Mouse (Mus musculus): ENCODE results near the gene Lrrc8b. TPM values are rescaled to one million over a fixed set of nuclear protein-coding genes. Genes with fewer than 3 reads are reported as not detected.

The Lrrc8b gene
- polyA plus RNA-seq (2012; rRNA removed) = 21.3 and 26.7 TPM in 2 replicates

DNA sequence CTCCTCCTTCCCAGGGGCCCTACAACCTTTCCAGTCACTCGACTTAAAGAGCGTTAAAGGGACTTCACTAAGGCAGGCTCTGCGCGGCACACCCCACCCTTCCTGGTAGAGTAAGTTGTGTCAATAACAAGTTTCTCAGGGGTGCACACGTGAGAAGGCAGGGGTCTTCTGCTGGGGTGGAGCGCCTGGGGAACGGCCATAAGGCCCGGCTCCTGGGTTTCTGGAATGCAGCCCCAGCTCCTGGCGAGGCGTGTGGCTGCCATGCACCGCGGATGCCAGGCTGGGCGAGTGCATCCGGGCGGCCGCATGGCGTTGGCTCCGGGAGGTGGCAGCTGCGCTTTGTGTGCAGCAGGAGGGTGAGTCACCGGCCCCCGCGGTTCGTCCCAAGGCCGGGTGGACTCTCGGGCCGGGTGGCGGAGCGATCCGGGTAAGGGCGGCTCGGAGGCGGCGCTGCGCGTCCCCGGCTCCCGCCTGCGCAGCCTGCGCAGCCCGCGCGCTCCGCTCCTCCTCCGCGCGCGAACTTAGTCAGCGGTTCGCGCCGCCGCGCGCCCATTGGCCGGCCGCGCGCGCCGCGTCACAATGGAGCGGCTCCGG is at the start of gene Lrrc8b:
Gene Lrrc8b, plus strand, starts transcription at position 578 of the 594 bp plus-strand sequence.
- under 1% methylated on average over 63 of the region's 63 CpGs for WGBS
- Histone ChIP-seq H3K4me1 (ENCODE audit: control insufficient read depth, insufficient read depth, low read length) (peaks cover 2% of the 10 kb centered on the region), H3K4me3 (replicated peaks; ENCODE audit: extremely low read depth, low read depth, low read length) (peak within 1 kb of the TSS; percentile 71)
- TF ChIP-seq CTCF (IDR thresholded peaks at IDR 0.05; ENCODE audit: insufficient read depth, low read length) (no peak), POLR2A (IDR thresholded peaks at IDR 0.05; ENCODE audit: borderline replicate concordance, extremely low read depth, low read depth, low read length) (peak; percentile 37; the same call in 1 of the 2 replicates)
- DNase-seq = peak; percentile 81

DNA sequence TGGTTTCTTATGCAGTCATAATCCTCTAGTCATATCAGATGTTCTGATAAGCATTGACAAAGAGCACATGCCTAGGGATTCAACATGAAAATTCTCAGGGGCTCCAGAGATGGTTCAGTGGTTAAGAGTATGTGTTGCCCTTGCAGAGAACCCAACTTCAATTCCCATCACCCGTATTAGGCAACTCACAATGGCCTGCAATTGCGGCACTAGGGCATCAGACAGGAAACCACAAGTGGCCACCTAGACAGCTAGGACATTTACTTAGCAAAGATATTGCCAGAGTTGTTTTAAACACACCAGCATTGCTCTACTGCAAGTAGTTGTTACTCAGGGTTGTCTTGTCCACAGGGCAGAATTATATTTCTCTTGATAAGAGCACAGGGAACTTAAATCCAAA is 34.1 kb upstream of the Lrrc8b start:
- no peak for TF ChIP-seq POLR2A (IDR thresholded peaks at IDR 0.05; ENCODE audit: borderline replicate concordance, extremely low read depth, low read depth, low read length)
- TF ChIP-seq CTCF (IDR thresholded peaks at IDR 0.05; ENCODE audit: insufficient read depth, low read length) = no peak
- WGBS = 68% methylated on average over 2 of the region's 2 CpGs

DNA sequence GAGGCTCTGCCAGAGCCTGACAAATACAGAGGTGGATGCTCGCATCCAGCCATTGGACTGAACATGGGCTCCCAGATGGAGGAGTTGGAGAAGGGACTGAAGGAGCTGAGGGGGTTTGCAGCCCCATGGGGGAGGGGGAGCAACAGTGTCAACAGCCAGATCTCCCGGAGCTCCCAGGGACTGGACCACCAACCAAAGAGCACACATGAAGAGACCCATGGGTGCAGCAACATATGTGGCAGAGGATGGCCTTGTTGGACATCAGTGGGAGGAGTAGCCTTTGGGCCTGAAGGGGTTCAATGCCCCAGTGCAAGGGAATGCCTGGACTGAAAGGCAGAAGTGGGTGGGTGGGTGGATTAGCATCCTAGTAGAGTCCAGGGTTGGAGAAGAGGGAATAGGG is 25.2 kb upstream of the Lrrc8b start:
- DNase-seq = no peak
- 87% methylated on average over 2 of the region's 2 CpGs for WGBS
- Histone ChIP-seq H3K4me1 (ENCODE audit: control insufficient read depth, insufficient read depth, low read length) (no peaks in the 10 kb centered on the region), H3K4me3 (replicated peaks; ENCODE audit: extremely low read depth, low read depth, low read length) (no peak overlapping the region)
- TF ChIP-seq POLR2A (IDR thresholded peaks at IDR 0.05; ENCODE audit: borderline replicate concordance, extremely low read depth, low read depth, low read length) (no peak), CTCF (IDR thresholded peaks at IDR 0.05; ENCODE audit: insufficient read depth, low read length) (no peak)

More for the DNA sequence above, 34.1 kb upstream of the Lrrc8b start:
- DNase-seq = no peak
- H3K4me1 ChIP-seq (ENCODE audit: control insufficient read depth, insufficient read depth, low read length) = no peaks in the 10 kb centered on the region
- no peak overlapping the region for H3K4me3 ChIP-seq (replicated peaks; ENCODE audit: extremely low read depth, low read depth, low read length)

DNA sequence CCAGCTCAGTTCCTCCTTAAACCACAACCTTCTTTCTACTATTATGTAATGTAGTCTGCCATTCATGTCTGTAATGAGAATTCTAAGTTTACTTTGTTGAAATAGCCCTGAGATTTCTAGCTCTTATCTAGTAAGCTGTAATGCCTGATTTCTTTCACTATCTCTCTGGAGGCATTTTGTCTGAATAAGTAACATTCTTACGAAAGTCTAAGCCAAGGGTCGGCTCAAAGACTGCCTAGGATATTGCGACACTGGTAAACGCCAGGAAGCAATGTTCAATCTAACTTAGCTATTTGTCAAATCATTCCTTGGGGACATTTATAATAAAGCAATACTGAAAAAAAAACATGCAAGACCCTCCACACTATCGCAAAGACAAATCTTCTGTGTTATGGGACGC is 21.8 kb upstream of the Lrrc8b start:
- 76% methylated on average over 6 of the region's 6 CpGs for WGBS
- TF ChIP-seq CTCF (IDR thresholded peaks at IDR 0.05; ENCODE audit: insufficient read depth, low read length) (no peak), POLR2A (IDR thresholded peaks at IDR 0.05; ENCODE audit: borderline replicate concordance, extremely low read depth, low read depth, low read length) (no peak)

DNA sequence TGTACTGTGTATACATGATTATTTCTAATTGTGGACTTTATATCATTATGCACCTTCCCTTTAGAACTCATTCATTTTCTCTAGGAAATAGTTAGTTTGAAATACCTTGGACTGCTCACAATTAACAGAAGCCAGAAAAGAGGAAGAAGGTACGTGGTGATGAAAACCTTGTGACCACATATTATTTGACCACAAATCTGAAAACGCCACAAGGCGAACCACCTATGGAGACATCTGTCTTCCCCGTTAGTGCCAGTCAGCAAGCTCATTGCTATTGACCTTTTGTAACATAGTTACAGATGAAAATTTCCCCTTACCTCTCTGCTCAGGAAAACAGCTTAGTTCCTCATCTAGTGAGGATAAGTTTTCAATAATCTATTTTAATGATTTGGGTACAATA is 20.4 kb upstream of the Lrrc8b start:
- TF ChIP-seq POLR2A (IDR thresholded peaks at IDR 0.05; ENCODE audit: borderline replicate concordance, extremely low read depth, low read depth, low read length) = no peak
- TF ChIP-seq CTCF (IDR thresholded peaks at IDR 0.05; ENCODE audit: insufficient read depth, low read length) = no peak
- DNase-seq = no peak

More for the DNA sequence above, 21.8 kb upstream of the Lrrc8b start:
- no peak overlapping the region for H3K4me3 ChIP-seq (replicated peaks; ENCODE audit: extremely low read depth, low read depth, low read length)
- DNase-seq = no peak
- no peaks in the 10 kb centered on the region for H3K4me1 ChIP-seq (ENCODE audit: control insufficient read depth, insufficient read depth, low read length)

DNA sequence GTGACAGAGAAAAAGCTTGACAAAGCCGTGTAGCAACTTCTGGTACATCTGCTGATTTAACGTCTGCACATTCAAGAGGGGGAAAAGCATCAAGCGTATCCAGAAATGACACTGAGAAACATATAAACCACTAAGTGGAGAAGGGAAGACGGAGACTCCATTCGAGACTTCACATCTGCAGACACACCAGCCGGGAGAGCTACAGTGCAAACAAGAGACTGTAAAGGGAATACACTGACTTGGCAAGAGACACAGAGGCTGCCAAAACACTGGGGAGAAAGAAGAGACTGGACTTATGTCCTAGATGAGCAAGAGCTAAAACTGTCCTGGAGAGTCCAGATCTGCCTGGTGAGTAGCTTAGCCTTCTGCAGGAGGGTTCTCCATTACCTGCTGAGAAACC is 16.6 kb upstream of the Lrrc8b start:
- TF ChIP-seq POLR2A (IDR thresholded peaks at IDR 0.05; ENCODE audit: borderline replicate concordance, extremely low read depth, low read depth, low read length) = no peak
- DNase-seq = no peak
- Histone ChIP-seq H3K4me3 (replicated peaks; ENCODE audit: extremely low read depth, low read depth, low read length) (no peak overlapping the region), H3K4me1 (ENCODE audit: control insufficient read depth, insufficient read depth, low read length) (0 out of 2 replicates have a peak, but pooled peaks cover 2% of the 10 kb centered on the region)
- 77% methylated on average over 6 of the region's 6 CpGs for WGBS

More for the DNA sequence above, 20.4 kb upstream of the Lrrc8b start:
- Histone ChIP-seq H3K4me1 (ENCODE audit: control insufficient read depth, insufficient read depth, low read length) (no peaks in the 10 kb centered on the region), H3K4me3 (replicated peaks; ENCODE audit: extremely low read depth, low read depth, low read length) (no peak overlapping the region)
- WGBS = 83% methylated on average over 4 of the region's 4 CpGs

DNA sequence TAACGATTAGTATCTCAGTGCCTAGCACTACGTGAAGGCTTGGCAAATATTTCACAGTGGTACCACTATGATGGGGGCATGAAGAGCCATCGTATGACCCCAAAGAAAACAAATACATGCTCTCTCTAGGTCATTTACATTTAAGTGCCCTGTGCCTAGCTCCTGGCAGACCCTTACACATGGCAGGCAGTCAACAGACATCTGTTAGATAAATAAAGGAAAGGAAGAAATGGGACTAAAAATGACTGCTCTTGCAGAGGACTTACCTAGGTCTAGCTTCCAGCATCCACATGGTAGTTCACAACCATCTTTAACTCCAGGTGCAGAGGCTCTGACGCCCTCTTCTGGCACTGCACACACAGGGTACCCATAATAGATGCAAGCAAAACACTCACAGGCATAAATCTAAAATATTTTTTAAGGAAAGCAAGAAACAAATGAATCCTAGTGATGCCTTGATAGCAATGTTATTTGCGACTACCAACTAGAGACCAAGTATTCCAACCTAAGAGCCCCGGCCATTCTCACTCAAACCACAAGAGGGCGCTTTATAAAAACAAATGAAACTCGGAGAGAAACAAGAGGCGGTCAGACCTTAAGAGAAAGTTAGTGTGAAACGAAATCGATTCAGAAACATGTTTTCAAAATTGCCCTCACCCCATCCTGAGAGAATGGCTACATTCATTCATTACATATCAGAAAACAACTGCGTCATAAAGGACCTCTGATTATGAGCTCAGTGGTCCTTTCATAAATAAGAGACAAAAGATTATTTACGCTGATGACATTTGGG is 15.7 kb upstream of the Lrrc8b start:
- DNase-seq = peak; percentile 54
- Histone ChIP-seq H3K4me1 (ENCODE audit: control insufficient read depth, insufficient read depth, low read length) (0 out of 2 replicates have a peak, but pooled peaks cover 2% of the 10 kb centered on the region), H3K4me3 (replicated peaks; ENCODE audit: extremely low read depth, low read depth, low read length) (peak overlapping the region; percentile 59)
- 27% methylated on average over 13 of the region's 13 CpGs for WGBS
- no peak for TF ChIP-seq POLR2A (IDR thresholded peaks at IDR 0.05; ENCODE audit: borderline replicate concordance, extremely low read depth, low read depth, low read length)
- TF ChIP-seq CTCF (IDR thresholded peaks at IDR 0.05; ENCODE audit: insufficient read depth, low read length) = no peak

DNA sequence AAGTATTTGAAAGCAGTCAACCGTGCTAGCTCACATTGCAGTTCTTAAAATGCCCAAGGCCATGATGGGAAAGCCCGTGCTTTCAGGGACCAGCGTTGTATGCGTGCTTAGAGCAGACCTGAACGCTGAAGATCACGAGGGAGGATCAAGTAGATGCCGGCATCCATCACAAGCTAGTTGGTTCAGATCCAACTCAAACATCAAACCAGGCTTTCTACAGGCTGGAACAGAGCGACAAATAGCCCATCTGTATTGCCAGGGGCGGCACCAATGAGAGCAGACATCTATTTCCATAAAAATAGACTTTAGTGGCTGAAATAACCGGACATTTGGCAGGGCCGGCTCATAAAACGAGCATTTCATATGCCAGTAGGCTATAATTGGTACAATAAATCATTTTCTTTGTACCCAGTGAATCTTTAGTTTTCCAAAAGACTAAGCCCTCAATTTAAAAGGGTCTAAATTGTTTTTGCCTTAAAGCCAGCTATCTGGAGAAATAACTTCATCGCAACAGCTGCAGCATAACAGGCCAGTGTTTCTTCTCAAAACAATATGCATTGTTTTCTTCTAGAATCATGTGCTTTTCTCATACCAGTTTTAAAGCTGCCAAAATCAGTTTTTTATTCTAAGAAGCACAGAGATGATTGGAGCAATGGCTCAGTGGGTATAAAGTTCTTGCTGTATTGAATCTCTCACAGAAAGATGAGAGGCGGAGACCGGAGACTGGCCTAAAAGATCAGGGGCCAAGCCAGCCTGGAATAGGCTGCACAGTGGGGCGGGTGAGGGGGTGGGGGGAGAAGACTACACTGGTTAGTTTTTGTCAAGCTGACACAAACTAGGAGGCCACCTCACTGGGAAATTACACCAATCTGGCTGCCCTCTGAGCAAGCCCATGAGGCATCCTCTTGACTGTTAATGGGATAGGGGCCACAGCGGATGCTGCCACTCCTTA is 14.9 kb upstream of the Lrrc8b start:
- 0 out of 2 replicates have a peak, but pooled peaks cover 2% of the 10 kb centered on the region for H3K4me1 ChIP-seq (ENCODE audit: control insufficient read depth, insufficient read depth, low read length)
- H3K4me3 ChIP-seq (replicated peaks; ENCODE audit: extremely low read depth, low read depth, low read length) = peak overlapping the region; percentile 59
- no peak for TF ChIP-seq CTCF (IDR thresholded peaks at IDR 0.05; ENCODE audit: insufficient read depth, low read length)
- TF ChIP-seq POLR2A (IDR thresholded peaks at IDR 0.05; ENCODE audit: borderline replicate concordance, extremely low read depth, low read depth, low read length) = no peak
- WGBS = 56% methylated on average over 17 of the region's 17 CpGs
- DNase-seq = no peak

DNA sequence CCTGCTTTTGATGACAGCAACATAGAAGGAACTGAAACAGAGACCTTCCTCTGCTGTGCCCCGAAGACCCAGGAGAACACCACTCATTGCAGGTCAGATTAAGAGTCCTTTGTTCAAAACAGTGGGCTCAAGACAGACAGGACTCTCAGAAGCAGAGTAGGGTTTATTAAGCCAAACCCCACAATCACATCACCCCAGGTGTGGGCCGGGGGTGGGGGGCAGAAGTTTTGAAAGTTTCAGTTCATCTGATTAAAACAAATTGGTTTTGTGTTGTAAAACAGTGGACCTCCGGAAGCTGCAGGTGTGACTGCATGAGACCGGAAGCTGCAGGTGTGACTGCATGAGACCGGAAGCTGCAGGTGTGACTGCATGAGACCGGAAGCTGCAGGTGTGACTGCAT is 14.0 kb upstream of the Lrrc8b start:
- TF ChIP-seq CTCF (IDR thresholded peaks at IDR 0.05; ENCODE audit: insufficient read depth, low read length) (no peak), POLR2A (IDR thresholded peaks at IDR 0.05; ENCODE audit: borderline replicate concordance, extremely low read depth, low read depth, low read length) (no peak)
- 94% methylated on average over 6 of the region's 6 CpGs for WGBS
- no peak for DNase-seq
- Histone ChIP-seq H3K4me1 (ENCODE audit: control insufficient read depth, insufficient read depth, low read length) (0 out of 2 replicates have a peak, but pooled peaks cover 2% of the 10 kb centered on the region), H3K4me3 (replicated peaks; ENCODE audit: extremely low read depth, low read depth, low read length) (no peak overlapping the region)

Measured in lung, adult 2 months (tissue).